In genomic region chr9:72780694-72781093, GRCm38 (mm10) we compare ENCODE assay signal across 16 mouse cellular contexts. TPM values are rescaled to one million over a fixed set of nuclear protein-coding genes. Genes with fewer than 3 reads are reported as not detected.
DNase-seq lines count a peak whose midpoint lies in the region; ATAC-seq lines count a peak whose summit lies in the region.
"Had no signal": no experiment of that assay in that cellular context is flagged by ENCODE, and none has a peak within 500 bp of the region (broad histone marks: within the 10 kb centered on the region; RNA-seq: fewer than 3 reads in every experiment).

No protein-coding gene starts in this region.

- H3K4me2 ChIP-seq in heart, embryonic 16.5 days (ENCODE audit: low read depth, low read length): peak overlapping the region; percentile 51
- H3K4me2 ChIP-seq in kidney, embryonic 16.5 days (replicated peaks; ENCODE audit: low read depth, low read length): no peak overlapping the region
- H3K4me2 ChIP-seq in intestine, embryonic 15.5 days (replicated peaks): peak overlapping the region; percentile 28; the same call in 1 of the 2 replicates
- H3K4me2 ChIP-seq: embryonic facial prominence, embryonic 12.5 days; limb, embryonic 13.5 days; stomach, embryonic 15.5 days had no signal

- H3K36me3 ChIP-seq in heart, embryonic 16.5 days (ENCODE audit: control insufficient read depth, insufficient read depth): no peaks in the 10 kb centered on the region
- H3K36me3 ChIP-seq in kidney, embryonic 16.5 days (ENCODE audit: insufficient read depth, low read length): no peaks in the 10 kb centered on the region
- H3K36me3 ChIP-seq in intestine, embryonic 15.5 days: no peaks in the 10 kb centered on the region
- H3K36me3 ChIP-seq: embryonic facial prominence, embryonic 12.5 days; limb, embryonic 13.5 days; stomach, embryonic 15.5 days had no signal

- 0 out of 2 replicates have a peak overlapping the region, but pooled peaks have one; percentile 12 for H3K9ac ChIP-seq in heart, embryonic 16.5 days (ENCODE audit: low read length)
- no peak overlapping the region for H3K9ac ChIP-seq in kidney, embryonic 16.5 days (replicated peaks; ENCODE audit: low read length)
- no peak overlapping the region for H3K9ac ChIP-seq in intestine, embryonic 15.5 days
- H3K9ac ChIP-seq: embryonic facial prominence, embryonic 12.5 days; limb, embryonic 13.5 days; stomach, embryonic 15.5 days had no signal

- DNase-seq in heart, adult 8-10 months (ENCODE audit: low spot score): no peak
- DNase-seq in kidney, postnatal 36 days: no peak
- peak; percentile 57 for DNase-seq in embryo, embryonic 9.5 days (ENCODE audit: extremely low spot score)
- DNase-seq in thymus, postnatal 25 days: no peak
- DNase-seq: adrenal gland, adult 2 months; cerebellum, postnatal 10 days; lung, postnatal 10 days had no signal

- peak overlapping the region; percentile 47; the same call in 1 of the 2 replicates for H3K27ac ChIP-seq in heart, embryonic 16.5 days (ENCODE audit: low read length)
- H3K27ac ChIP-seq in kidney, embryonic 16.5 days (ENCODE audit: low read length): no peak overlapping the region
- 0 out of 2 replicates have a peak overlapping the region, but pooled peaks have one; percentile 48 for H3K27ac ChIP-seq in intestine, embryonic 15.5 days
- H3K27ac ChIP-seq: embryonic facial prominence, embryonic 12.5 days; limb, embryonic 13.5 days; stomach, embryonic 15.5 days had no signal

- H3K4me3 ChIP-seq in heart, embryonic 16.5 days (ENCODE audit: low read length): no peak overlapping the region
- no peak overlapping the region for H3K4me3 ChIP-seq in kidney, embryonic 16.5 days (ENCODE audit: low read length)
- H3K4me3 ChIP-seq in intestine, embryonic 15.5 days (replicated peaks): no peak overlapping the region
- H3K4me3 ChIP-seq: embryonic facial prominence, embryonic 12.5 days; limb, embryonic 13.5 days; stomach, embryonic 15.5 days had no signal

- H3K4me1 ChIP-seq in heart, embryonic 16.5 days (ENCODE audit: control insufficient read depth, insufficient read depth, low read length): peaks cover 24% of the 10 kb centered on the region
- H3K4me1 ChIP-seq in kidney, embryonic 16.5 days (ENCODE audit: insufficient read depth, low read length): peaks cover 33% of the 10 kb centered on the region
- H3K4me1 ChIP-seq in intestine, embryonic 15.5 days (replicated peaks): peaks cover 25% of the 10 kb centered on the region

- H3K27me3 ChIP-seq in heart, embryonic 16.5 days (ENCODE audit: control insufficient read depth, insufficient read depth, low read length): no peaks in the 10 kb centered on the region
- no peaks in the 10 kb centered on the region for H3K27me3 ChIP-seq in kidney, embryonic 16.5 days (ENCODE audit: insufficient read depth, low read length)
- no peaks in the 10 kb centered on the region for H3K27me3 ChIP-seq in intestine, embryonic 15.5 days (replicated peaks)
- H3K27me3 ChIP-seq: embryonic facial prominence, embryonic 12.5 days; stomach, embryonic 15.5 days had no signal

- peak; percentile 56; the same call in 1 of the 2 replicates for ATAC-seq in heart, embryonic 16.5 days (replicated peaks; ENCODE audit: extremely low read depth, insufficient read depth, low FRiP score)
- ATAC-seq in kidney, embryonic 16.5 days (ENCODE audit: low FRiP score, low TSS enrichment): peak; percentile 47; the same call in 1 of the 2 replicates
- no peak for ATAC-seq in intestine, embryonic 15.5 days
- ATAC-seq: forebrain, embryonic 16.5 days; midbrain, embryonic 16.5 days had no signal

- H3K9me3 ChIP-seq in heart, embryonic 16.5 days (replicated peaks; ENCODE audit: control insufficient read depth, low read length): no peaks in the 10 kb centered on the region
- H3K9me3 ChIP-seq in kidney, embryonic 16.5 days (ENCODE audit: low read length): no peaks in the 10 kb centered on the region
- H3K9me3 ChIP-seq in intestine, embryonic 15.5 days: no peaks in the 10 kb centered on the region
- H3K9me3 ChIP-seq: embryonic facial prominence, embryonic 12.5 days; limb, embryonic 13.5 days; stomach, embryonic 15.5 days had no signal

- 10% methylated on average over 5 of the region's 5 CpGs for WGBS in heart, embryonic 16.5 days
- 29% methylated on average over 5 of the region's 5 CpGs for WGBS in kidney, embryonic 16.5 days
- 19% methylated on average over 5 of the region's 5 CpGs for WGBS in intestine, embryonic 15.5 days

RNA-seq across cellular contexts. Expression of gene Prtg, which starts 26.0 kb away (rescaled TPM):
- polyA plus RNA-seq in heart, embryonic 16.5 days (2015; fragmentation: Nextera tagmentation; extraction: Ambion mirVana): 0.29 TPM in 2 replicates
- total RNA-seq in heart, adult 8-10 months (2022): under 1 TPM in 3 of 4 experiments, not detected in 1; 0.06 to 0.17 (median 0.12) TPM
- 1.8 and 2.0 TPM in 2 replicates for polyA plus RNA-seq in kidney, embryonic 16.5 days (2015; fragmentation: Nextera tagmentation; extraction: Ambion mirVana)
- polyA plus RNA-seq in intestine, embryonic 15.5 days (2015; fragmentation: Nextera tagmentation; extraction: Ambion mirVana): 0.40 and 0.52 TPM in 2 replicates
- total RNA-seq: megakaryocyte, adult 5-6 weeks had no signal
